Mouse (Mus musculus) right cerebral cortex, postnatal 36 days (tissue): ENCODE measurements around the gene Cdk9.

ENCODE experiments used
- DNase-seq, 2 experiments: peaks; one replicate each; pipeline ENCODE4 v3.0.0; 2022; ENCODE audit warnings: low spot score in 2 of 2, mixed read lengths in 1 of 2

Gene Cdk9

GRCm38 (mm10) chr2:32708643-32709042 is 4.2 kb downstream of the Cdk9 start:
- DNase-seq: no peak

GRCm38 (mm10) chr2:32706971-32707370 is 5.9 kb downstream of the Cdk9 start:
- no peak for DNase-seq

- no peak for DNase-seq
Observed at GRCm38 (mm10) chr2:32705018-32705417, 7.9 kb downstream of the Cdk9 start.

- DNase-seq: no peak
Observed at GRCm38 (mm10) chr2:32704021-32704421, 8.9 kb downstream of the Cdk9 start, which contains the start of gene Fpgs. Gene Fpgs, minus strand, starts transcription at chr2:32704145.

- DNase-seq: no peak
Observed at GRCm38 (mm10) chr2:32703046-32703445, 9.8 kb downstream of the Cdk9 start.

GRCm38 (mm10) chr2:32700966-32701743 is 11.7 kb downstream of the Cdk9 start:
- no peak for DNase-seq

GRCm38 (mm10) chr2:32699680-32700079 is 13.2 kb downstream of the Cdk9 start:
- DNase-seq: no peak

- no peak for DNase-seq
Observed at GRCm38 (mm10) chr2:32694691-32695090, 18.2 kb downstream of the Cdk9 start.

GRCm38 (mm10) chr2:32693823-32694411 is 19.0 kb downstream of the Cdk9 start:
- peak; percentile 89 to 93 for DNase-seq

- no peak for DNase-seq
Observed at GRCm38 (mm10) chr2:32693282-32693681, 19.6 kb downstream of the Cdk9 start.

GRCm38 (mm10) chr2:32692496-32692895 is 20.4 kb downstream of the Cdk9 start:
- no peak for DNase-seq

- DNase-seq: no peak
Observed at GRCm38 (mm10) chr2:32691041-32691440, 21.8 kb downstream of the Cdk9 start.

GRCm38 (mm10) chr2:32689420-32689819 is 23.5 kb downstream of the Cdk9 start:
- DNase-seq: peak; percentile 83

- DNase-seq: no peak
Observed at GRCm38 (mm10) chr2:32687562-32687961, 25.3 kb downstream of the Cdk9 start.

GRCm38 (mm10) chr2:32686640-32687039 is 26.2 kb downstream of the Cdk9 start:
- no peak for DNase-seq

- no peak for DNase-seq
Observed at GRCm38 (mm10) chr2:32685807-32686206, 27.1 kb downstream of the Cdk9 start.

GRCm38 (mm10) chr2:32684681-32685428 is 28.0 kb downstream of the Cdk9 start:
- no peak for DNase-seq

GRCm38 (mm10) chr2:32683701-32684100 is 29.2 kb downstream of the Cdk9 start:
- DNase-seq: no peak

- no peak for DNase-seq
Observed at GRCm38 (mm10) chr2:32682721-32683417, 30.0 kb downstream of the Cdk9 start.

- no peak for DNase-seq
Observed at GRCm38 (mm10) chr2:32681754-32682153, 31.1 kb downstream of the Cdk9 start.

- no peak for DNase-seq
Observed at GRCm38 (mm10) chr2:32680961-32681650, 31.8 kb downstream of the Cdk9 start.
